Mouse (Mus musculus) liver, adult 2 months (tissue): ENCODE results near the gene Kif1c.

ENCODE experiments used
- CTCF ChIP-seq: fragments of 200-500 bp; IDR thresholded peaks from 2 replicates; pipeline ENCODE4 v1.5.1; 2011; ENCODE audit warnings: low read depth, low read length, control low read depth
- POLR2A ChIP-seq: fragments of 200-500 bp; IDR thresholded peaks from 2 replicates; pipeline ENCODE4 v1.6.1; 2011; ENCODE audit warnings: low read length, control low read depth; ENCODE audit not compliant: insufficient read depth; ENCODE audit errors: extremely low read depth

DNA sequence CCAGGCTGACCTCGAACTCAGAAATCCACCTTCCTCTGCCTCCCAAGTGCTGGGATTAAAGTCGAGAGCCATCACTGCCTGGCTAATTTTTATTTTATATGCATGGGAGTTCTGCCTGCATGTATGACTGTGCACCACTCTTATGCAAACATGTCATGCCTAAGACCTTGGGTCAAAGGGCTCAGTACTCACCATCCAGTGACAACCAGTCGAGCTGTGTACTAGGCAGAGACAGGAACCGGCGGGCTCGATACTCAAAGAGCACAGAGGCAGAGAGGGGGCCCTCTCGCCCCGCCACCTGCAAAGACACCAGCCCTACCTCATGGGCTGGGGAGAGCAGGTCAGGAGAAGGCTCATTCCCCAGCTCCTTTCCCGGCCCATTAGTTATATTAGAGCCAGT lies 22.3 kb upstream of the Kif1c start:
- TF ChIP-seq POLR2A (no peak), CTCF (no peak)
